Mouse (Mus musculus): Measurements from ENCODE around the gene Gm5426.

Gene Gm5426

DNA sequence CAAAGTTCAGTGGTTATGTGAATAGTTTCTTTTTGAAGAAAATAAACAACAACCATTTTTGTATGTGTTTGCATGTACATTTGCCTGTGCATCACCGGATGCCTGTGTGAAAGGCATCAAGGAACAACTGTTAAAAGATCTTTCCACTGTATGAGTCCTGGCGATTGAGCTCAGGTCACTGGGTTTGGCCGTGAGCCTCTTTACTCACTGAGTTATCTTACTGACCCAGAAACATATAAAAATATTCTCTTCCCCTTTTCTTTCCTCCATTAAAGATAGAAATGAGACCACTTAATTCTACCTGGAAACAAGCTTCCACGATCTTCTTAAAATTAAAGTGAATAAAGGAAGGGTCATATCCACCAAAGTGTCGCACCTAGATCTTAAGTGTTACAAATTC lies 10.2 kb downstream of the Gm5426 start:
- no peak for DNase-seq

DNA sequence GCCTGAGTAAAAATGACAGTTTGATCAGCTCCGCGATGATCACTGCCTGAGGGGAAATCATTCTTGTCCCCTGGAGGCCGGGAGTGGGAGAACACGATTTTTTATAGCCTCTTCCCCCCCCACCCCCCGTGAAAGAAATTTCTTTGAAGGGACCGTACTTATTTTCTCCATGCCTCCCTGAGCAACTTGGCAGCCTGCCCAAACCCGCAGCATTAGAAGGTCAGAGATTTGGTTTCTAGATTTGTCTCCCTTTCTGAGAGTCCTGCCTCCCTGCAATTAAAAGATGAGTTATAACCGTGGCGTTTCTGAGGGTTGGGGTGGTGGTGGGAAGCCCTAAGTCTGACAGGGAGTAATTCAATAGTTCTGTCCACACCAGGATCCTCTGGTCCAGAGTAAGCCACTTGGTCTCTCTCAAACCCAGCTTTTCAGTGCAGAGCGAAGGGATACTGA lies 11.9 kb downstream of the Gm5426 start:
- DNase-seq, result peak; percentile 31

DNA sequence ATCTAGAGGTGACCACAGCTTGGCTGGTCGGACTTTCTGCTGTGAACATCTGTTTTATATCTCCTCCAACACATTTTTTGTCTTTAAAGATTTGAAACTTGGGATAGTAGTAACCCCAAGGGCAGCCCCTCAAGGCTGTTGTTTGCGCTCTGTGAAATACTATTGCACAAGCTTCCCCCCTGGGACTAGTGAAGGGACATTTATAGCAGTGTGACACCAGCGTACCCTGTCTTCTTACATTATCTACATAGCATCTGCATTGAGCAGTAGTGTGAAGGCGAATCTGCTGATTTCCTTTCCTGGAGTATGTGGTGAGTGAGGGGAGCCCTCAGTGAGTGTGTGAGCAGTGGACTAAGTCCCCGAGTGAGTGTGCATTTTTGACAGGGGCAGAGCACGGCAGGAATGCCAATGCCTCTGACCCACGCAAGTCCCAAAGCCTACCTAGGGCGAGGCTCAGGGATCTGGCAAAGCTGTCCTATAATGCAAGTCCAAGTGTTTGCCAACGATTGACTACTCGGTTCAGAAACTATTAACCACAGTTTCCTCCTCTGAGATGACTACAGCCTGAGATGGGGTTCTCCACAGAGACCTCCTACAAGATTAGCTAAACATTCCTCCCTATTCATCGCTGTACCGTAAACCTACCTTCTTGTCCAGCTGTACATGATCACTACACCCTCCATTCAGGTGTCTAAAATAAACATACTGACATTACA lies 14.2 kb downstream of the Gm5426 start:
- DNase-seq, result peak; percentile 6

DNA sequence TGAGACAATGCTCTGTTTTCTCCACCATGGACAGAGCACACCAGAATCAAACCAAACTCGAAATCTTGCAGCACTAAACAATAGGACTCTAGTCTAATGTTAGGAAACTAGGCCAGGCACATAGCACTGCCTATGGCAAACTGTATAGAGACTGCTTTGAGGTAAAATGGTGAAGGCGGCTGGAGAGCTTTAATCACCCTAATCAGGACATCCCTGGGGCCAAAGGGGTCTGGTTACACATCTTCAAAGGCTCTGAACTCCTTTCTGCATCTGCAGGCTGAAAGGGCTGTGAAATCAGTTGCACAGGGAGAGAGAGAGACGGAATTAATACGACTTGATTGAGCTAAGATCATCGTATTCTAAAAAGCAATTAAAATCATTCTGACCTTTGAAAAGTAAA lies 16.9 kb downstream of the Gm5426 start:
- no peak for DNase-seq

DNA sequence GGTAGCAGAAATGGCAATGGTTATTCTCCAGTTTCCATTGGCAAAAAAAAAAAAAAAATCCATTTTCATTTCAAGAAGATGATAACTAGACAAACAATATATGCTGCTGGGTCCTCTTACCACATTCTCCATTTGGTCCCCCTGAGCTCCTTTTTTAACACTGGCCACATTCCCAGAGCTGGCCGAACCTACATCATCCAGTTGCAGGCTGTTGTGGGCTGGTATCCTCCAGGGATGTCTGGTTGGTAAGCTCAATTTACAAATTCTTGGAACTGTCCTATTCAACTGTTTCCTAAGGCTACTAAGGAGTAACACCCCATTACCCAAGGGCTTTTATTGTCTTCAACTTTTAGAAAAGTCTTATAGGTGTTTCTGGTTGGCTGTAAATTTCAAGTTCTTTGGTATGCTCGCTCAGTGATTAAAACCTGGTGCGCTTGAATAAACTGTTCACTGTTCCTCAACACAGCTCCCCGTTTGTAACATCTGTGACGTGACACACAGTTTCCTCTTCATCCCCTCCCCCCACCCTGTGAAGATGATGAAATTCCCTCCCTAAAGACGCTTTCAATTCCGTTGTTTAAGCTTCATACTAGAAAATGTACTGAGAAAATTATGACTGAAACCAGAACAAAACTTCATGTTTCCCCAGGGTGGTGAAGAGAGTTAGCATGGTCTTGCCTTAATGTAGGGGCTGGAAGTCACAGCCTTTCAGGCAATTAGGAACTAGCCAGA lies 26.7 kb downstream of the Gm5426 start:
- DNase-seq, result no peak

DNA sequence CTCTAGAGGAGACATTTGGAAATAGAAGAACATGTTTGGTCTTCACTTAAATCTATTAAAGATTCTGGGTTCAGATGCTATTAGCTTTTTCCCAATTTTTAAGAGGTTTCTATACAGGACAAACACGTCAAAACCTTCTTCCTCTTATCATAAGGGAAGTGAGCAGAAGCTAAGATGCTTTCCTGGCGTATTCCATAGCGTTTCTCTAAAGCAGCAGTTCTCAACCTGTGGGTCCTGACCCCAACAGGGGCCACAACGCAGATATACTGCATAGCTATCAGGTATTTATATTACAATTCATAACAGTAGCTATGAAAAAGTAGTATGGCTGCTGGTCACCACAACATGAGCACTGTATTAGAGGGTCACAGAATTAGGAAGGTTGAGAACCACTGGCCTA lies 27.4 kb downstream of the Gm5426 start:
- no peak for DNase-seq

DNA sequence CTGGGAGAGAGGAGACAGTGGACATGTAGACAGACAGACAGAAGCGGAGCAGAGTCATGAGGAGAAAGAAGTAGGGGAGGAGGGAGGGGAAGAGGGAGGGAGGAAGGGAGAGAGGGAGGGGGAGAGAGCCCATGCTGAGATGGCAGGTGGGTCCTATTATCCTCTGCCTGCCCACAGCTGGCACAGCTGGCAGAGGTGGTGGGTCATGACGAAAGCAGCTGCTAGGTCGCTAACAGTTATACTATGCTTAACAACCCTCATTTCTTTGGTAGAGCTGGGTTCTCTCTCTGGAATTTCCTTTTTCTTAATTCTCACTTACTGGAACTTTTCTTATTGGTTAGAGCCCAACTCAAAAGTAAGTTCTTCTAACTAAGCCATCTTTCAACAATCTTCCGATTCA lies 28.9 kb downstream of the Gm5426 start:
- no peak for DNase-seq

DNA sequence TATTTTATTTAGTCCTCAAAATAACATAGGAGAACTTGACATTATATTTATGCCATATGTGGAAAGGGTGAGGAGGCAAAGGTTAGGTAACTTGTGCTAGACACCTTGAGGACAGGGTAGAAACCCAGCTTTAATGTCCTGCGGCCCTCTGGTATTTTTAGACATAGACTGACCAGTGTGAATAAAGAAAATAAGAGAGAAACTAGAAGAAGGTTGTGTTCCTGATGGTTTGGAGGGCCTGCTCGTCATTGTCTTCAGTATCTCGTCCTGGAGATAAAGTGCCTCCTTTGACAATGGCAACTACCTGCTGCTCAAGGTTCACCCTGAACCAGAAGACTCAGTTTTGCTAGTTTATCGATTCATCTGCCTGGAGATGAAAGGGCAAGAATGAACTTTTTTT lies 32.6 kb downstream of the Gm5426 start:
- no peak for DNase-seq

DNA sequence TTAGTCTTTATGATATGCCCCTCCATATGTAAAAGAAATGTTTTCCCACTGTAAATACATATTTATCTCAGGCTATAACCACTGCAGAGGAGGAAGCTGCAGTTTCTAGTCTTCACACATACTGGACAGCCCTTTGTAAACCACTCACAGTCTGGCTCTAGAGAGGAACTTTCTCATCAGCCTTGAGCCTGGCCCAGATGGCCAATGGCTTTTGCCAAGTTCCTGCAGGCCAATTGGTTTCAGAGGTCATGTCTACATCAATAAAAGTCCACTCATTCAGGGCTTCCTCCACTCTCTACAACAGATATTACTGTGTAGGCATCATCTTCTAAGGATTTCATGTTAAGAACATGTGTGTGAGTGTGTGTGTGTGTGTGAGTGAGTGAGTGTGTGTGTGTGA lies 35.1 kb downstream of the Gm5426 start:
- DNase-seq, result no peak

DNA sequence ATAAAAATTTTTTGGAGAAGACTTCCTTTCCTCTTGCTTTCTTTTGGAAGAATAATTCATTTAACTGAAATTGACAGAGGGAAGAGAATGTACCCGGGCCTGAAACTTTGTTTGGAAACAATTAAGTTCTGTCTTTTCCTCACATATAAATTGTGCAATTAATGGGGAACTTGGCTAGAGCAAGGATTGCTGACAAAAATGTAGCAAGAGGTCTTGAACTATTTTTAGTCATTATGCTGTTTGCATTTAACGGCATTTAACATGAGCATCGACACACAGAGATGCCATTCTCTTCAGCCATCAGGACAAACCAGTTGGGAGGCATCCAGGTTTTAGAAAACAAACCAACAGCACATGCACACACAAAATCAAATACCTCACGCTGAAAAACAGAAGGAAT lies 36.6 kb downstream of the Gm5426 start:
- DNase-seq, result no peak

DNA sequence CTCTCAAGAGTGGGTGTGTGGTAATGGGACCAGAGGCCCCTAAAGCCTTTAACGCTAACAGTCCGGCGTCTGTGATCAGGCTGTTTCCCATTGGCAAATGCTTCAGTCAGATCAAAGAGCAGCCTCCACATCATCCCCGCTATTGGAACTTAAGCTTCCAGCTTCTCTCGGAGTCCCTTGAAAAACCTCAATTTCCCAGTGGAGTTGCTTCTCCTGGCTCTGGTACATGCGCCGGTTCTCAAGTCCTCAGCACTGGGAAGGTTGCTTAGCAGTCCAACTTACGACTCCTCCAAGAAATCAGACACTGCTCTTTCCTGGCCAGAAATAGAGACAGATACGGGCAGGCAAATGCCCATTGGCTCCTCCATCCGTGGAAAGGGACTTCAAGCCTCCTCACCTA lies 37.4 kb downstream of the Gm5426 start:
- DNase-seq, result no peak

DNA sequence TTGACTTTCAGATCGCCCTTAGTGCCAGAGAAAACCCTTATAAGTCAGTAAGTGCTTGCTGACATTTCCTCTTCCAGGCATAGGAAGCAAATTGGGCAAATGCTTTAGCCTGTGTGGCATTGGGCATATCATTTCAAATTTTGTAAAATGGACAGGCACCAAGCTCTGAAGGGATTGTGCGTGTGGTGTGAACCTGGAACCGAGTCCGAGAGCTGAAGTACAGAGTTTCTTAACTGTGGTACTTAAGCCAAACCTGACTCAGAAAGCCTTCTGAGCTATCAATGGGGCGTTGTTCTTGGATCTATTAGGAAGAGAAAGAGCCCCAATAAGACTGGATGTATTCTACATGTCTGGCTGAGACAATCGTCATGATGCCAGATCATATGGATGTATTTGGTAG lies 40.5 kb downstream of the Gm5426 start:
- no peak for DNase-seq

DNA sequence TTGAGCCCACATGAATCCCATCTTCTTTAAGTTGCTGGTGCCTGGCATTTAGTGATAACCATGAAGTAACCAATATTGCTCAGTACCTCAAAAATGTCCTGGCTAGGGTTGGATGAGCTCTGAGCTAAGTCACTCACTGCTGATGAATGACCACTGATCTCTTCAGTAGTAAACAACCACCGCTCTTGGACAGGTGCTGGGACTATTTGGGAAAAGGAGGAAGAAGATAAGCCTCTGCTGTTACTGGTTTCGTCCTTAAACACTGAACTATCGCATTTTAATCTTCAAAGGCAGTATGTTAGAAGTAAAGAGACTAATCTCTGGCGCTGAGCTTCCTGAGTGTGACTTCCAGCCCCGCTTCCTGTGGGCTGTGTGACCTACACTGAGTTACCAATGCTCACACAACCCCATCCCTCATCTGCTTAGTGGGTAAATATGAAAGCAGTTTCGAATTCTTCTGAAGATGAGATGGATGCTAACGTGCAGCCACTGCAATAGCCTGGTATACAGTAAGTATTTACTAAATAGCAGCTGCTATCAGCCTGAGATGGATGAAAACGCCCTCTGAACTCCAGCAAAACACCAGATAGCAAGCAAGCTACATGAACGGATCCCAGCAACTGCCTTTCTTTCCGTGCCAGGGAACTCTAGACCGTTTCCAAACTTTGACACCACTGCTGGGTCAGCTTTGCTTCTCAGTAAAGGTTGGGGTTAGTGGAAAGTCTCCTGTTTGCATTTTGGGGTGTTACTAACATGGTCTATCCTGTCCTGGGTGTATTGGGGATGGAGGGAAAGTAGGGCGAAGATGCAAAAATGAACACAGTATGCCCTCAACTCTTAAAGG lies 44.4 kb downstream of the Gm5426 start:
- DNase-seq, result no peak

DNA sequence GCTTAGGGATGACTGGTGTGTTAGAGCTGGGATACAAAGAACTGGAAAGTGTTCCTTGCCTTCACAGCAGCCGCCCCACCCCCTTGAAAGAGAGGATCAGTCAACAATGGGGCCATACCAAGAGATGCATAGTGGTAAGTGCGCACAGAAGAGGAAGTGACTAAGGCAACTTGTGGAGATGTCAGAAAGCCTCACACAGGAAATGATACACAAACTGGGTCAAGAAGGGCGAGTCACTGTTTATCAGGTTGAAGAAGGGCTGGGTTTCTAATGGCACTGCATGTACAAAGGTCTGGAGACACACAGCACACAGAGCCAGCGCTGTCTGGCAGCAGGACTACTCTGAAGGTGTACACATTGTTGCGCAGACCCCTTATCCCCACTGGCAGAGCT lies 45.0 kb downstream of the Gm5426 start:
- DNase-seq, result peak; percentile 12

DNA sequence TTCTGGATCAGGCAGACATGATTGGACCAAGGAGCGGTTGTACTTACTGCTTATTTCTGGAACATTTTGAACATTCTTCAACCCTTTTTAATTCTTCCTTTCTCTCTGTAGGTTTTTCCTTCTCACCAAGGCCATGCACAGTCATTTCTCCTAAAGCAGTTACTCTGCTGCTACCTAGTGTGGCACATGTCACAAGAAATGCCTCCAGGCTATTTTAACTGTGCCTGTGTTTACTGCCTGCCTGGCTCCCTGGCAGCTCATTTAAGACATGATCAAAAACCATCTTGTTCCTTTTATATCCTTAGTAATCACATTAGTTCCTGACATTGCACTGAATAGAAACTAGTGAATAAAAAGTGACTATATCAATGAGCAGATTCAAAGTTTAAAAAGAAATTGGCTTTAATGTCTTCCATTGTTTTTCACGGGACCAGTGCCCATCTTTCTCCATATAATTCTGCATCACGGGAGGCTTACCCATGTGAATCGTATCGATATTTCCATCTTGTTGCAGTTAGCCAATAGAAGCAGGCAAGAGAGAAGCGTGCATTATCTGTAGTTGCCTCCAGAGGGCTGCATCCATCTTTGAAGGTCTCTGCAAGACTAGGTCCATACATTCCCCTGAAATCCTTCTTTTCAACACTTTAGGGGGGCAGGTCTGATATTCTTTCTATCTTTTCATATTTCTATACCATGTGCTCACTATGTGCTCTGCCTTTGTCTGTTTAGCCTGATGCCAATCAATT lies 45.7 kb downstream of the Gm5426 start:
- no peak for DNase-seq

DNA sequence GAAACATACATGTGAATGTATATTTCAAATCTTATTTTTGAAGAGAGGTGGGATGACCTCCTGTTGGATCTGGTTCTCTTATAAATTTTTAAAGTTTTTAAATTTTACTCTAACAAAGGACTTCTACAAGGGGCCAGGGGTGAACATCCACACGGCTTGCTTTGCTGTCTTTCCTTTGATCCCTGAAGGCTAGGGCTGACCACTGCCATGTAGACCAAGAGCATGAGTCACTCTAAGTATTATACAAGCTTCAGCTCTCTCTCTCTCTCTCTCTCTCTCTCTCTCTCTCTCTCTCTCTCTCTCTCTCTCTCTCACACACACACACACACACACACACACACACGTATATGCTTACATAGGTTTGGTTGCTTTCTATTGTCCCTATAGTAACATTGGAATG lies 48.6 kb downstream of the Gm5426 start:
- DNase-seq, result no peak

DNA sequence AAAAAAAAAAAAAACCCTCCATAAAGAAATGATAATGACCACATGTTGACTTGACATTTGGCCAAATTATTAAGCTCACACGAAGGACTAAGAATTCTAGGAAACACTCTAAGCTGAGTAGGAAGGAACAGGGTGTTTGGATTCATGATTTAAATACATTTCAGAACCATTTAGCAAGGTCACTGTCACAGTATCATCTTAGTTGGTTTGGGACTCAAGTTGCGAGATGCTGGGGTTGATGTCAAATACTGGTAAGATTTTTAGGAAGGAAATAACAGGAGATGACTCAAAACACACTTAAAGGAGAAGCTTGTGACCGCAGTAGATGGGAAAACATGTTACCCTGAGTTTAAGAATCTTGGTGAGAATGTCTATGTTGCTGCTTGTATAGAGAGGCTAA lies 49.2 kb downstream of the Gm5426 start:
- no peak for DNase-seq

Data from kidney, adult 9 months (tissue).